Mouse (Mus musculus): Measurements from ENCODE around the gene Hdac9.

DNA sequence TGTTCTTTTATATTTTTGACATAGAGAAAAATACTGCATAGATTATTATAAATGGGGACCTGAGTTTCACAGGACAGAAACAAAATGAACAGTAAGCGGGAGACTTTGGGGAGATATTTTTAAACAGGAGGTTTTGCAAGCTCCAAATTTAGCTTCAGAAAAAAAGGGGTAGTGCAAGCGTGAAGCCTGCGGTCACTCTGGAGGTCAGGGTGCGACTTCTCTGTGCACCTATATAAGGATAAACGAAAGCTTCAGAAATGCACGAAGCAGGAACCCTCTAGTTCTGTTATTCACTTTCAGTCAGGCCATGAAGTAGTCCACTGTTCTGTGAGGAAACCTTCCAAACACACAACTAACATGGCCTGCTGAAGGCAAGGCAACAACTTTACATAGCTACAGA, 133.3 kb downstream of the Hdac9 start:
- TF ChIP-seq GATA1 (IDR thresholded peaks at IDR 0.05; ENCODE audit: borderline replicate concordance, low read length) (no peak), FLI1 (IDR thresholded peaks at IDR 0.05; ENCODE audit: low read length) (no peak)
